Mouse (Mus musculus): ENCODE data around the gene Adamts2. TPM values are rescaled to one million over a fixed set of nuclear protein-coding genes. Genes with fewer than 3 reads are reported as not detected.

Gene Adamts2
- total RNA-seq, 2 experiments from 2014 or later = 10.4 to 12.4 TPM

- intact Hi-C loops (cut with DNase I) = loop anchor here (5.0 kb wide), 1 partner anchor 32 kb away; no protein-coding TSS in a partner anchor
- DNase-seq = peak in 1 of 2 experiments; percentile 74
Measured at GRCm38 (mm10) chr11:50669542-50670362, 67.9 kb downstream of the Adamts2 start.

GRCm38 (mm10) chr11:50670363-50670725 is 68.5 kb downstream of the Adamts2 start:
- no peak for DNase-seq
- intact Hi-C loops (cut with DNase I) = loop anchor here (5.0 kb wide), 1 partner anchor 33 kb away; no protein-coding TSS in a partner anchor

DNA sequence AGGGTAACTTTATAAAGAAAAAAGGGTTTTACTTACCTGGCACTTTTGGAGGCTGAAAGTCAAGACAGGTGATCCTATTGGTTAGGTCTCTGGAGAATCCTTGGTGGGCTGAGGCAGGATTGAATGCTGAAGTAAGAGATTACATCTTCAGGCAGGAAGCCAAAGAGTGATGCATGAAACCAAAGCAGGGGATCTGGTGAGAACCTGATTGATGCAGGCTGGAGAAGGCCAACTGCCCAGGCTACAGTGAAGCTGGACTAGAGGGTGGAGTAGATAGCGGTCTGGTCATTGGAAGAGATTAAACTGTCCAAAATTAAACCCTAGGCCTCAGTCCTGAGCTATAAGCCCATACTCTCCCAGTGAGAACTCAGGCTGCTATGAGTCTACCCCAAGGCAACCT is 69.0 kb downstream of the Adamts2 start:
- intact Hi-C loops (cut with DNase I) = loop anchor here (5.0 kb wide), 1 partner anchor 34 kb away; no protein-coding TSS in a partner anchor
- no peak for DNase-seq

DNA sequence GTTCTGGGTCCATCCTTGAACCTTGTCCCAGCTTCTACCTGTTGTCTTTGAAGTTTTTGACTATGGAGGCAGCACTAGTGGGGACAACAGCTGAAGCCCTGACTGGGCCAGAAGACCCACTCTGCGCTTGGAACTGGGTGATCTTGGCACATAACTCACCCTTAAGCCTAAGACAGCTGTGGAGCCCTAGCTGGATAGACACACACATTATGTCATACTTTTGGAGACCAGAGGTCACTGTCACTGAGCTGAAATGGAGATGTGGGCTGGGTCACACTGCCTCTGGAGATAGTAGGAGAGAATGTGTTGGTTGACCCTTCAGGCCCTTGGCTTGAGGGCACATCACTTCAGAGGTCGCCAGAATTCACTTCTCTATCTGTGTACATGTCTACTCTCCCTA is 69.5 kb downstream of the Adamts2 start:
- intact Hi-C loops (cut with DNase I) = loop anchor here (5.0 kb wide), 1 partner anchor 34 kb away; no protein-coding TSS in a partner anchor
- no peak for DNase-seq

GRCm38 (mm10) chr11:50671820-50672310 is 70.0 kb downstream of the Adamts2 start:
- no peak for DNase-seq
- intact Hi-C loops (cut with DNase I) = loop anchor here (5.0 kb wide), 1 partner anchor 35 kb away; no protein-coding TSS in a partner anchor

DNA sequence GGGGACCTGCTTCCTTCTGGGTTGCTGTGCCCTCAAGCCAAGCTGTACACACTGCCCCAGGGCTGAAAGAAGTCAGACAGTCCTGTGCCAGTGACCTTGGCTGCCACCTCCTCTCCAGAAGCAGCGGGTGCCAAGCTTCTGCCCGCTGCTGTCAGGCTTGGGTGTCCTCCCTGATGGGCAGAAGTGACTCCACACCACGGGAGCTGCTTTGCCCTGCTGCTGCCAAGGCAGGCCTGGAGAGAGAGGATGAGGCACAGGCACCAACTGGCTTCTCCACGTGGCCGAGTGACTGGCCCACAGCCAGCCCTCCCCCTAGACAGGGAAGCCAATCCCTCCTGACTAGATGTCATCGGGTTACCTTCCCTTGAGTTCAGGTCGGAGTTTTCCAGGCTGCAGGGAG is 71.0 kb downstream of the Adamts2 start:
- peak; percentile 72 to 81 for DNase-seq
- intact Hi-C loops (cut with DNase I) = loop anchor here (5.0 kb wide), 1 partner anchor 36 kb away; no protein-coding TSS in a partner anchor

DNA sequence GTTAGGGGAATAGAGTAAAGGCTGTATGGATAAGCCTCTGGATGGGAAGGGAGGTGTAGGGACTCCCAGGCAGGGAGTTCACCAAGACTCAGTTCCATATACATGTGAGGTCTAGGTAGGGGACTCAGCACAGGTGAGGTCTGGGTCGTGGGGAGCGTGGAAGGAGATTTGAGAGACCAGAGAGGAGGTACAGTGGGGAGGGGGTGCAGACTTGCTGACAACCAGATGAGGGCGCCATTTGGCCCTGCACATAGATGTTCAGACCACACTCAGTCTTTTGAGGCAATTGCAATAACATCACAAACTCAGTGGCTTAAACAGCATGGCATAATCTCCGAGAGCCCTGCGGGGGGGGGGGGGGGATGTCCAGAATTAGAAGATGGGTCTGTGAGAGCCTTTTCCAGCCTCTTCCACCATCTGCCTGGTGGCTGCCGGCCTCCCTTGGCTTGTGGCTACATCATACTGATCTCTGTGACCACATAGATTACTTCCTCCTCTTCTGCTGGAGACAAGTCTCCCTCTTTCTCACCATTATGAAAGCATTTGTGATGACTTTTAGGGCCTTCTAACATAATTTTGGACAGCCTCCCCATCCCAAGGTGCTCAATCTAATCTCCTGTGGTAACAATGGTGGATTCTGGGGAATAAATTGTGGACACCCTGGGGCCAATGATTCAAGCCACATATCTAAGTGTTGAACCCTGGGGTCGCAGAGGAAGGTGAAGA is 71.8 kb downstream of the Adamts2 start:
- intact Hi-C loops (cut with DNase I) = loop anchor here (5.0 kb wide), 1 partner anchor 36 kb away; no protein-coding TSS in a partner anchor
- no peak for DNase-seq

DNA sequence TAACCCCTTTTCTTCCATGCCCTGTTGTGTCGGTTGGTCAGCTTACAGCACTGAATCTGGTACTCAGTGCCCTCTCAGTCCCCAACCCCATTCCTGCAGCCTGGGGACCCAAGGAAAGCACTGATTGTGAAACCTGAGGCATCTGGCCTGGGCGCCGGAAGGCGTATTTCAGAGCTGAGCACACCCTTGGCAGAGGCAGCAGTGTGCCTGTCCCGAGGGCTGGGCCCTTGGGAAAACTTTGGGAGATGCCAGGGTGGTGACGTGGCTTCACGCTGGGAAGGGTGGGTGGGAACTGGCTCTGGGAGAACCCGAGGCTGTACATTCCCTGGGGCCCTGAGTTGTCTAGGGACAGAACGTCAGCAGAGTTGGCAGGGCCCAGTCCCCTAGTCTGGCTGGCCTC is 72.5 kb downstream of the Adamts2 start:
- peak; percentile 61 to 70 for DNase-seq
- intact Hi-C loops (cut with DNase I) = loop anchor here (5.0 kb wide), 1 partner anchor 37 kb away; no protein-coding TSS in a partner anchor

DNA sequence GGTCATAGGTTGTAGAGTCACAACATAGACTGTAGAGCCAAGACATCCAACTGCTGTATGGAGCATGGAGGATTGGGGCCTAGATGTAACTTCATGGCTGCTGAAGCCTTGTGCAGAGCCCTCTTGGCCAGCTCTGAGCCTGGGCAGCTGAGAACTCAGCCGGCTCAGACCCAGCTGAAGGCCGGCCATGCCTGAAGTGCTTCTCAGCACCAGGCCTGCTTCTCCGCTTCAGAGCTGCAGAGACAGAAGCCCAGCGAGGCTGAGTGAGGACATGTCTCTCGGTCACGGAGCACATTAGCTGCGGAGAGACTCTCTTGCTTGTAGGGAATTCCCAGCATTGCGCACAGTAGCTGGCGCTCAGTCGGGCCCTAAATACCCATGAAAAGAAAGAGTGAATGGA is 76.8 kb downstream of the Adamts2 start:
- intact Hi-C loops (cut with DNase I) = loop anchor here (5.0 kb wide), 1 partner anchor 39 kb away; no protein-coding TSS in a partner anchor
- no peak for DNase-seq

DNA sequence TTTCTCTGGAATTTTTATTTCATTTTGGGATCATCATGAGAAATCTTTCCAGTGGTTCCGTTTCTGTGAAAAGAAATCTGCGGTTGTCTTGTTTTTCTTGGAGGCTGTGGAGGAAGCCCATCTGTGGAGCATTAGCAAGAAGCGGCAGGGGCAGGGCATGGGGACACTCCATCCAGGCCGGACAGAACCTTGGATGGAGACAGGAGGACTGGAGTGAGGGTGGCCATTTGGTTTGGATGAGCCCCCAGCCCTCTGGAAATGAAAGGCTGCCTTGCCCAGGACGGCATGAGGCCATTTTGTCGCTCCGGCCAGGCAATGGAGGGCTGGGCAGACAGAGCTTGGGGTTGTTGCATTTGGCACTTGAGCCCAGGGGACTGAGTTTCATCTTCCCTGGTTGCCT is 80.1 kb downstream of the Adamts2 start:
- DNase-seq = peak in 1 of 2 experiments; percentile 27

DNA sequence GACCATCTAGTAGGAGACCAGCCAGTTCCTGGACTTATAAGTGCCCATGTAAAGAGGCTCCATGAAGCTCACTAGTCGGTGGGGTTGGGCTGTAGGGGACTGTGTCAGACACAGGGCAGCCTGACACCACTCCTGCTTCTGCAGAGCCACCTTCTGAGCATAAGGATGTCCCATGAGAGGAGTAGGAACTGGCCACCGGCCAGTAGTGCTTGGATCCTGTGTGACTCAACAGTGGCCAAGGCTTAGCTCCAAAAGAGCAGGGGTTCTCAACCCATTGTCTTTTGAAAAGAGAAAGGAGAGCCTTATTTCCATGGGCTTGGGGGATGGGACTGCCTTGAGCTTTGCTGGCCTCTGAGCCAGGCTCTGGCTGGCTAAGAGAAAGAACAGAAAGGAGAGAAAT is 81.9 kb downstream of the Adamts2 start:
- intact Hi-C loops (cut with DNase I) = no loop called here
- no peak for DNase-seq

More for the DNA sequence above, 80.1 kb downstream of the Adamts2 start:
- intact Hi-C loops (cut with DNase I) = no loop called here

GRCm38 (mm10) chr11:50688584-50688983 is 86.7 kb downstream of the Adamts2 start:
- no peak for DNase-seq
- intact Hi-C loops (cut with DNase I) = loop anchor here (5.0 kb wide), 1 partner anchor 86 kb away; the partner anchor contains the start of gene Adamts2

DNA sequence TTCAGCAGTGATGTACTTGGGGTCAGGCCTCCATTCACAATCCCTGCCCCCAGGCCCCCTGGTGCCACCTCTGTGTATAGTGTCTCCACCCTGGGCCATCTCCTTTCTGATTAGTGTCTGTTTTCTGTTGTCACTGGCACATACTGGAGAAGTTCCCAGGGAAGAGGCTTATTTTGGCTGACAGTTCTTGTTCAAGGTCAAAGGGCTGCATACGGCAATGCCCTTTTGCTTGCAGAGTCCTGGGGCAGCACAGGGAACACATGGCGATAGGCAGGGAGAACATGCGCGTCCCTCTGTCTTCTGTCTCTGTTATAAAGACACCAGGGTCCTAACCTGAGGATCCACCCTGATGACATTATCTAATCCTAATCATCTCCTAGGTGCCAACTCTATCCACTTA is 87.8 kb downstream of the Adamts2 start:
- no peak for DNase-seq
- intact Hi-C loops (cut with DNase I) = loop anchor here (5.0 kb wide), 1 partner anchor 87 kb away; the partner anchor contains the start of gene Adamts2

GRCm38 (mm10) chr11:50699971-50700370 is 98.1 kb downstream of the Adamts2 start:
- no peak for DNase-seq
- intact Hi-C loops (cut with DNase I) = no loop called here

GRCm38 (mm10) chr11:50700496-50700895 is 98.6 kb downstream of the Adamts2 start:
- intact Hi-C loops (cut with DNase I) = no loop called here
- peak in 1 of 2 experiments; percentile 30 for DNase-seq

DNA sequence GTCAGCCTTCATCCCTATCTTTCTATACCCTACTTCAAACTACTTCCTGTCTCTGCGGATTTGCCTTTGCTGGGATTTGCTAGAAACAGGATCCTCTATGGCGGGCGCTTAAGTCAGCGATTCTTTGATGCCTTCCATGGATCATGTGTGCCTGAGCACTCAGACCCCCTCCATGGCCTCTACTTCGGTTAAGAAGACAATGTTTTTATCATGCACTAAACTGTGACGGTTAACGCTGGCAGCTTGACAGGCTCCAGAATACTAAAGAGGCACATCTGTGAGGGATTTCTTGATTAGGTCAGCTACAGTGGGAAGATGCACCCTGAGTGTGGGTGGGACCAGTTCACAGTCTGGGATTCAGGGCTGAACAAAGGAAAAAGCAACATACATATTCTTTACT is 101.5 kb downstream of the Adamts2 start:
- intact Hi-C loops (cut with DNase I) = no loop called here
- DNase-seq = no peak

GRCm38 (mm10) chr11:50704511-50704910 is 102.6 kb downstream of the Adamts2 start:
- intact Hi-C loops (cut with DNase I) = no loop called here
- no peak for DNase-seq

- DNase-seq = no peak
- intact Hi-C loops (cut with DNase I) = no loop called here
Measured at GRCm38 (mm10) chr11:50707259-50707658, 105.4 kb downstream of the Adamts2 start.

DNA sequence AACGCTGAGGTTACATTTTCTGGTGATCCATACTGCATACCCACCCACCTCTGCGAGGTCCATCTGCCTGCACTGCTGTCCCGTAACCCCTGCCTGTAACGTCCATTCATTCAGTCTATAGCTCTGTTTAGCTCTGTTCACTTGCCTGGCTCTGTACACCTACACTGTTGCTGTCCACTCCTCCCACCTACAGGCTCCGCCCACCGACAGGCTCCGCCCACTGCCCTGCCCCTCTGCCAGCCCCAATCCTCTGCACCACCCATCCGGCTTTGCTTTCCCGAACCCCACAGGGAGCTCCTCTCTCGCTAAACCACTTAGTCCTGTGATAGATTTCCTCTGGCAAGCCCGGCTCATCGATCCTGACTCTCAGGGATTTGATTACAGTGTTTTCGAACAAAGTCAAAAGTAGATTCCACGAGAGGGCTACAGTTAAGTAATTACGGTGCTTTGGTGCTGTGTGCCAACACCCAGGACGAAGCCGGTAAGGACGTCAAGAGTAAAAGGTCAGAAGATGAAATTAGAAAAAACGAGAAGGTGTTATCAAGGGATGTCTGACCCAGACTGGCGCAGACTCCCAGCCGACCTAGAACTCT is 111.8 kb downstream of the Adamts2 start:
- intact Hi-C loops (cut with DNase I) = no loop called here
- DNase-seq = no peak

GRCm38 (mm10) chr11:50715091-50715490 is 113.2 kb downstream of the Adamts2 start:
- intact Hi-C loops (cut with DNase I) = loop anchor here (5.0 kb wide), 1 partner anchor 38 kb away; no protein-coding TSS in a partner anchor

More at GRCm38 (mm10) chr11:50715091-50715490, 113.2 kb downstream of the Adamts2 start:
- no peak for DNase-seq
